Mouse (Mus musculus): ENCODE measurements around the gene Mfsd4a. TPM values are rescaled to one million over a fixed set of nuclear protein-coding genes. Genes with fewer than 3 reads are reported as not detected.
A peak's percentile ranks its signal among the peaks of the same experiment; 100 is the strongest.

Mfsd4a gene
- 7.8 and 8.5 TPM in 2 replicates for polyA plus RNA-seq (2015; fragmentation: Nextera tagmentation; extraction: Ambion mirVana)

GRCm38 (mm10) chr1:132067261-132068255 lies at the start of gene Mfsd4a:
TSS of gene Mfsd4a (minus strand) at chr1:132068062.
- Histone ChIP-seq H3K9me3 (no peaks in the 10 kb centered on the region), H3K36me3 (replicated peaks) (no peaks in the 10 kb centered on the region), H3K4me1 (peaks cover 12% of the 10 kb centered on the region; the same call in 1 of the 2 replicates), H3K4me3 (peak within 1 kb of the TSS; percentile 47), H3K9ac (peak within 1 kb of the TSS; percentile 49), H3K4me2 (peak within 1 kb of the TSS; percentile 91), H3K27ac (no peak within 1 kb of the TSS), H3K27me3 (replicated peaks) (peaks cover 15% of the 10 kb centered on the region)
- peak; percentile 86 for ATAC-seq (replicated peaks)
- WGBS, result 2% methylated on average over 66 of the region's 80 CpGs

- Histone ChIP-seq H3K9ac (no peak overlapping the region), H3K27ac (no peak overlapping the region), H3K27me3 (replicated peaks) (no peaks in the 10 kb centered on the region; the same call in 1 of the 2 replicates), H3K4me3 (no peak overlapping the region), H3K4me1 (no peaks in the 10 kb centered on the region), H3K9me3 (no peaks in the 10 kb centered on the region), H3K4me2 (no peak overlapping the region), H3K36me3 (replicated peaks) (no peaks in the 10 kb centered on the region)
- 19% methylated on average over 18 of the region's 18 CpGs for WGBS
- no peak for ATAC-seq (replicated peaks)
Observed at GRCm38 (mm10) chr1:132116606-132117005, 48.7 kb upstream of the Mfsd4a start.

GRCm38 (mm10) chr1:132113098-132113497 lies 45.2 kb upstream of the Mfsd4a start:
- no peak for ATAC-seq (replicated peaks)
- Histone ChIP-seq H3K9ac (no peak overlapping the region), H3K27ac (no peak overlapping the region), H3K4me1 (no peaks in the 10 kb centered on the region), H3K9me3 (no peaks in the 10 kb centered on the region), H3K36me3 (replicated peaks) (no peaks in the 10 kb centered on the region), H3K4me2 (no peak overlapping the region), H3K27me3 (replicated peaks) (no peaks in the 10 kb centered on the region; the same call in 1 of the 2 replicates), H3K4me3 (no peak overlapping the region)
- 54% methylated on average over 3 of the region's 3 CpGs for WGBS

- no peak for ATAC-seq (replicated peaks)
- WGBS, result 79% methylated on average over 8 of the region's 8 CpGs
- Histone ChIP-seq H3K9ac (no peak overlapping the region), H3K4me3 (no peak overlapping the region), H3K27me3 (replicated peaks) (no peaks in the 10 kb centered on the region; the same call in 1 of the 2 replicates), H3K4me2 (no peak overlapping the region), H3K36me3 (replicated peaks) (no peaks in the 10 kb centered on the region), H3K27ac (no peak overlapping the region), H3K4me1 (no peaks in the 10 kb centered on the region), H3K9me3 (no peaks in the 10 kb centered on the region)
Observed at GRCm38 (mm10) chr1:132112426-132112825, 44.6 kb upstream of the Mfsd4a start.

- no peak for ATAC-seq (replicated peaks)
- H3K9me3 ChIP-seq, result no peaks in the 10 kb centered on the region
- no peak overlapping the region for H3K4me2 ChIP-seq
- H3K4me1 ChIP-seq, result no peaks in the 10 kb centered on the region
- no peak overlapping the region for H3K27ac ChIP-seq
- H3K4me3 ChIP-seq, result no peak overlapping the region
- WGBS, result 56% methylated on average over 1 of the region's 1 CpGs
- no peaks in the 10 kb centered on the region for H3K36me3 ChIP-seq (replicated peaks)
- no peaks in the 10 kb centered on the region; the same call in 1 of the 2 replicates for H3K27me3 ChIP-seq (replicated peaks)
- H3K9ac ChIP-seq, result no peak overlapping the region
Observed at GRCm38 (mm10) chr1:132111411-132111810, 43.5 kb upstream of the Mfsd4a start.

- H3K9ac ChIP-seq, result no peak overlapping the region
- no peaks in the 10 kb centered on the region for H3K9me3 ChIP-seq
- no peak for ATAC-seq (replicated peaks)
- no peaks in the 10 kb centered on the region for H3K27me3 ChIP-seq (replicated peaks)
- no peaks in the 10 kb centered on the region for H3K36me3 ChIP-seq (replicated peaks)
- H3K4me1 ChIP-seq, result no peaks in the 10 kb centered on the region
- H3K4me2 ChIP-seq, result no peak overlapping the region
- 70% methylated on average over 2 of the region's 2 CpGs for WGBS
- no peak overlapping the region for H3K4me3 ChIP-seq
- H3K27ac ChIP-seq, result no peak overlapping the region
Observed at GRCm38 (mm10) chr1:132109368-132109767, 41.5 kb upstream of the Mfsd4a start.

- no peak overlapping the region for H3K4me3 ChIP-seq
- H3K27ac ChIP-seq, result no peak overlapping the region
- no peak for ATAC-seq (replicated peaks)
- H3K27me3 ChIP-seq (replicated peaks), result no peaks in the 10 kb centered on the region
- WGBS, result 56% methylated on average over 14 of the region's 14 CpGs
- H3K4me2 ChIP-seq, result no peak overlapping the region
- no peaks in the 10 kb centered on the region for H3K4me1 ChIP-seq
- no peaks in the 10 kb centered on the region for H3K9me3 ChIP-seq
- H3K9ac ChIP-seq, result no peak overlapping the region
- H3K36me3 ChIP-seq (replicated peaks), result no peaks in the 10 kb centered on the region
Observed at GRCm38 (mm10) chr1:132104353-132104752, 36.5 kb upstream of the Mfsd4a start.

- H3K27ac ChIP-seq, result no peak overlapping the region
- H3K4me3 ChIP-seq, result no peak overlapping the region
- H3K27me3 ChIP-seq (replicated peaks), result no peaks in the 10 kb centered on the region
- H3K4me2 ChIP-seq, result no peak overlapping the region
- WGBS, result 77% methylated on average over 6 of the region's 6 CpGs
- no peaks in the 10 kb centered on the region for H3K4me1 ChIP-seq
- ATAC-seq (replicated peaks), result no peak
- H3K9me3 ChIP-seq, result no peaks in the 10 kb centered on the region
- H3K9ac ChIP-seq, result no peak overlapping the region
- no peaks in the 10 kb centered on the region for H3K36me3 ChIP-seq (replicated peaks)
Observed at GRCm38 (mm10) chr1:132101953-132102697, 34.3 kb upstream of the Mfsd4a start.

GRCm38 (mm10) chr1:132099775-132100174 lies 31.9 kb upstream of the Mfsd4a start:
- Histone ChIP-seq H3K36me3 (replicated peaks) (no peaks in the 10 kb centered on the region), H3K4me1 (no peaks in the 10 kb centered on the region), H3K9me3 (no peaks in the 10 kb centered on the region), H3K27ac (no peak overlapping the region), H3K4me2 (no peak overlapping the region), H3K4me3 (no peak overlapping the region), H3K9ac (no peak overlapping the region), H3K27me3 (replicated peaks) (no peaks in the 10 kb centered on the region)
- no peak for ATAC-seq (replicated peaks)
- 68% methylated on average over 4 of the region's 4 CpGs for WGBS

GRCm38 (mm10) chr1:132099016-132099415 lies 31.2 kb upstream of the Mfsd4a start:
- Histone ChIP-seq H3K36me3 (replicated peaks) (no peaks in the 10 kb centered on the region), H3K9me3 (no peaks in the 10 kb centered on the region), H3K27ac (no peak overlapping the region), H3K4me3 (no peak overlapping the region), H3K4me2 (no peak overlapping the region), H3K9ac (no peak overlapping the region), H3K27me3 (replicated peaks) (no peaks in the 10 kb centered on the region), H3K4me1 (no peaks in the 10 kb centered on the region)
- 87% methylated on average over 4 of the region's 4 CpGs for WGBS
- no peak for ATAC-seq (replicated peaks)

- H3K27ac ChIP-seq, result no peak overlapping the region
- no peaks in the 10 kb centered on the region for H3K9me3 ChIP-seq
- H3K27me3 ChIP-seq (replicated peaks), result no peaks in the 10 kb centered on the region
- 73% methylated on average over 1 of the region's 1 CpGs for WGBS
- H3K4me3 ChIP-seq, result no peak overlapping the region
- H3K36me3 ChIP-seq (replicated peaks), result no peaks in the 10 kb centered on the region
- no peak overlapping the region for H3K4me2 ChIP-seq
- H3K4me1 ChIP-seq, result no peaks in the 10 kb centered on the region
- ATAC-seq (replicated peaks), result no peak
- H3K9ac ChIP-seq, result no peak overlapping the region
Observed at GRCm38 (mm10) chr1:132098076-132098475, 30.2 kb upstream of the Mfsd4a start.

- WGBS, result 81% methylated on average over 11 of the region's 11 CpGs
- H3K9ac ChIP-seq, result no peak overlapping the region
- H3K36me3 ChIP-seq (replicated peaks), result no peaks in the 10 kb centered on the region
- H3K27me3 ChIP-seq (replicated peaks), result no peaks in the 10 kb centered on the region
- no peak overlapping the region for H3K4me2 ChIP-seq
- no peaks in the 10 kb centered on the region for H3K4me1 ChIP-seq
- H3K27ac ChIP-seq, result no peak overlapping the region
- no peak for ATAC-seq (replicated peaks)
- H3K9me3 ChIP-seq, result no peaks in the 10 kb centered on the region
- no peak overlapping the region for H3K4me3 ChIP-seq
Observed at GRCm38 (mm10) chr1:132095356-132096004, 27.6 kb upstream of the Mfsd4a start.

Measured in midbrain, embryonic 15.5 days (tissue).